Mouse (Mus musculus) thymus, postnatal 36 days (tissue): Measurements from ENCODE around the gene Rnf224.

Experiments used
- DNase-seq, 2 experiments: peaks; one replicate each; pipeline ENCODE4 v3.0.0; 2022; ENCODE audit warnings: mixed read lengths in 2 of 2

Gene Rnf224

GRCm38 (mm10) chr2:25255284-25255779 lies 18.7 kb upstream of the Rnf224 start, which contains the start of gene Tmem203:
Gene Tmem203, plus strand, starts transcription at chr2:25255439.
- peak; percentile 82 for DNase-seq

GRCm38 (mm10) chr2:25252331-25252730 lies 15.7 kb upstream of the Rnf224 start:
- DNase-seq: peak; percentile 28 to 30

DNA sequence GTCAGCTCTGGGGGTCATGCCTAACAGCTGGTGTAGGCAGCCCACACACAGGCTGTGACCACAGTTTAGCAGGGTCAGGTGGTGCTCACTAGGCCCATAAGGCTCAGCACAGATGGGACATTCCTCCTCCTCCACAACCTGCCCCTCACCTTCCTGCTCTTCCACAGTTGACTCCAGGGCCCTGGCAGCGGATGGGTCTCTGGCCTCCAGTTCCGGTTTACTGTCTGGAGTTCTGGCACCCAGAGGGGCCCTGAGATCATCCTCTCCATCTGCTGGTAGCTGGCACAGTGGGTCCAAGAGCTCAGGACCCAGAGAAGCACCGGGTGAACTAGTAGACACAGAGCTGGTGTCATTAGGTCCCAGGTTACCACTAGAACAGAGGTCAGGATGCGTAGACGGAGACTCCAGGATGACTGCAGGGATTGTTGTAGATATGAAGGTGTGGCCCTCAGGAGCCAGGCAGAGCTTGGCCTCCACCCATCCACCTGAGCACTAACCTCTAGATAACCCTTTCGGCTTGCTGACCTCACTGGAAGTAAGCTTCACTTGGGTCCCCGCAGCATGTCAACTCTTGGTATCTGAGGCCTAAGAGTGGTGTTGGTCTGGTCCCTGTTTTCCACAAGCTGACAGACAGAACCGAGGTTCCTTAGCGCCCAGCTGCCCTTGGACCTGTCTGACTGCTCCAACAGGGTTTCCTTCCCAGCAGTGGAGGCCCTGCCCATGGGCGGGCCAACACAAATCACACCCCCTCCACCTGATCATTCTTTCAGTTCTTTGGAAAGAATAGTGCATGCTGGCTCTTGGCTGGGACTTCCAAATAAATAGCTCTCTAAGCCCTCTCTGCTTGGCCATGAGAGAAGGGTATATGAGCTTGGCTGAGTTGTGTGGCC lies 9.8 kb upstream of the Rnf224 start, which contains the start of gene AL732309.1:
TSS of gene AL732309.1 (minus strand) at position 681 of the 890 bp plus-strand sequence.
- no peak for DNase-seq

GRCm38 (mm10) chr2:25244144-25244543 lies 7.6 kb upstream of the Rnf224 start:
- DNase-seq: no peak

DNA sequence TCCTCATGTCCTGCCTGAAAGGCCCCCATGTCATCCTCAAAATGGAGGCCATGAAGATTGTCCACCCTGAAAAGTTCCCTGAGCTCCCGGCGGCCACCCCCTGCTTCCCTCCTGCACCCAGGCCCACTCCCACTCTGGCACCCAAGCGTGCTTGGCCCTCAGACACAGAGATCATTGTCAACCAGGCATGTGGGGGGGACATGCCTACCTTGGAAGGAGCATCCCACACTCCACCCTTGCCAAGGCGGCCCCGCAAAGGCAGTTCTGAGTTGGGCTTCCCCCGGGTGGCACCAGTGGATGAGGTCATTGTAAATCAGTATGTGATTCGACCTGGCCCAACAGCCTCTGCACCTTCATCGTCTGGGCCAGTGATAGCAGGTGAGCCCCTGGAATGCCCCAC lies 6.8 kb upstream of the Rnf224 start:
- no peak for DNase-seq

DNA sequence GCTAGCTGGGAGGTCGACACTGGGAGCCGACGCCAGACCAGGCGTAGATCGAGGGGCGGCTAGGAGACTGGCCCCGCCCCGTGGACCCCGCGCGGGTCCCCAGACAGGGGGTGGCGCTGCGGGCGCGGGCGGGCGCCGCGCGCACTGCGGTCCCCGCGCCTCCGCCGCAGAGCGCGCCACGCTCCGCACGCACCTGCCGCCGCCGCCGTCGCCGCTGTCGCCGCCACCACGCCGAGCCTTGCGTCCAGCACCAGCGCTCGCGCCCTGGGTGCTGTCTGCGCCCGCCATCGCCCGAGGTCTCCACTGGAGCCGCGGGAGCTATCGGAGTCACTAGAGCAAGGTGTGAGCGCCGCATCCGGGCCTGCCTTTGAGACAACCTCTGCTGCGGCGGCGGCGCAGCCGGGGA lies 5.5 kb upstream of the Rnf224 start, which contains the start of the genes Rnf208 and Cysrt1:
TSS of gene Rnf208 (plus strand) at position 155 of the 406 bp plus-strand sequence.
TSS of gene Cysrt1 (minus strand) at position 352 of the 406 bp plus-strand sequence.
- DNase-seq: peak; percentile 13 to 39

- DNase-seq: no peak
Observed at GRCm38 (mm10) chr2:25241438-25241775, 4.8 kb upstream of the Rnf224 start.

- DNase-seq: peak; percentile 33 to 50
Observed at GRCm38 (mm10) chr2:25240723-25241437, 4.3 kb upstream of the Rnf224 start.

- no peak for DNase-seq
Observed at GRCm38 (mm10) chr2:25240310-25240709, 3.7 kb upstream of the Rnf224 start.

DNA sequence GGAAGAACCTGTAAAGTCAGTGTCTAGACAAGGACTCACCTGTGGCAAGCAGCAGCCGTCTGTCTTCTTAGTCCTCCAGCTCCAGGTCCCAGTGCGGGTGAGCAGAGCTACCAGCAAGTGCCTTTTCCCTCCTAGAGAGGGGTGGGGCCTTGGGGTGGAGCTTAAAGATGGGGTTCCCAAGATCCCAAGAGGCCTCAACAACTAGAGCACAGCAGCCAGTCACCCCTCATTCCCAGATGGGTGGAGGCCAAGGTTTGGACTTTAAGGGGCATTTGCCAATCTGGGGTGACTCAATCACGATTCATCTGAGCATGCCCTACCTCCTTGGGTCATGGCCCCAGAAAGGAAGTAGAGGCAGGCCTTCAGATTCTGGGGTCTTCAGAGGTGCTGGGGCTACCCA lies 3.2 kb upstream of the Rnf224 start:
- no peak for DNase-seq

- no peak for DNase-seq
Observed at GRCm38 (mm10) chr2:25238106-25238505, 1.5 kb upstream of the Rnf224 start.

GRCm38 (mm10) chr2:25237522-25237921 lies 935 bp upstream of the Rnf224 start:
- no peak for DNase-seq

GRCm38 (mm10) chr2:25234551-25235220 lies 1.9 kb downstream of the Rnf224 start:
- DNase-seq: no peak

DNA sequence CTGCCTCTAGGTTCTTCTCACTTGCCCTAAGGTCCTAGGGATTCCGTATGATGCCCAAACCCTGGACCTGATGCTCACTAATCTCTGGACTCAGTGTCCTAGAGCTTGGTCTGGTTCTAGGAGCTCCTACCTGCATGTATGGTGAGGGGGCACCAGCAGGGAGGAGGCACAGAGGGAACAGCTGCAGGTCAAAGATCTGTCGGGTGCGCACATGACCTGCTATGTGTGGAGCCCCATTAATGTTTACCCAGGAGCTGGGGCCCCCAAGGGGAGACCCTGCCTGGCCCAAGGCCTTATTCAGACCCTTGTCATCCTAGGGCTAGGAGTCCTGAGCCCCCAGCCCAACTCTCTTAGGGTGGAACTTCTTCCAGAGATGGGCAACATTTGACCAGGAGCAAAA lies 2.5 kb downstream of the Rnf224 start, which contains the start of gene Slc34a3:
TSS of gene Slc34a3 (minus strand) at position 315 of the 400 bp plus-strand sequence.
- no peak for DNase-seq

GRCm38 (mm10) chr2:25233421-25233820 lies 3.2 kb downstream of the Rnf224 start:
- no peak for DNase-seq

DNA sequence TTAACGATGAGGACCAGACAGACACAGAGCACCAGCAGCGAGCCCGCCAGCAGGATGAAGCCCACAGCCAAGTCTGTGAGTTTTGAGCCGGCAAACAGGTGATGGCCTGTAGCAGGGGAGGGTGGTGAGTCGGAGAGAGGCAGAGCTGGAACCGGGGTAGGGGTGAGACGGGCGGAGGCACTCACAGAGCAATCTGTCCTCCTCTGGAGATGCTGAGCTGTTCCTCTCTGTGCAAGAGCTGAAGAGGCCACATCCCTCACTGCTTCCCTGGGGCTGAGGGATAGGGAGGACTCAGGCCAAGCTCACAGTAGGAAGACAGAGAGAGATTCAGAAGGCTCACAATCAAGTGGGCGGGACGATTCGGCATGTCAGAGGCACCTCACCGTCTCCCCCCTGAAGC lies 5.5 kb downstream of the Rnf224 start:
- DNase-seq: no peak

- DNase-seq: no peak
Observed at GRCm38 (mm10) chr2:25230581-25230980, 6.0 kb downstream of the Rnf224 start.

DNA sequence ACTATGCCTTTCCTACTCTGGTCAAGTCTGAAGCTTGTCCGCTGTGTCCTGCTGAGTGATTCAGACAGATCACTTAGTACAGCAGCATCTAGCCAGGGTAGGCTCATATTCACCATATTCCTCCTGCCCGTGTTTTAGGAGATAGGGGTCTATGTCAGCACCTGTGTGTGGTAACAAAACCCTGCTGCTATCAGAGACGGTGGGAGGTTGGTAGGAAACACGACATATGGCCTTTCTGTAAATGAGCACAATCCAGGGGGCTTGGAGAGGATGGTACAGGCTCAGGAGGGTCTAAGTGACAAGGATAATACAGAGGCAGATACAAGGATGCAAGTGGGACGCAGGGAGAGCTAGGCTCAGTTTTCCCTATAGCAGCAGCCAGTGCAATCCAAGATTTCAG lies 7.0 kb downstream of the Rnf224 start:
- DNase-seq: no peak

DNA sequence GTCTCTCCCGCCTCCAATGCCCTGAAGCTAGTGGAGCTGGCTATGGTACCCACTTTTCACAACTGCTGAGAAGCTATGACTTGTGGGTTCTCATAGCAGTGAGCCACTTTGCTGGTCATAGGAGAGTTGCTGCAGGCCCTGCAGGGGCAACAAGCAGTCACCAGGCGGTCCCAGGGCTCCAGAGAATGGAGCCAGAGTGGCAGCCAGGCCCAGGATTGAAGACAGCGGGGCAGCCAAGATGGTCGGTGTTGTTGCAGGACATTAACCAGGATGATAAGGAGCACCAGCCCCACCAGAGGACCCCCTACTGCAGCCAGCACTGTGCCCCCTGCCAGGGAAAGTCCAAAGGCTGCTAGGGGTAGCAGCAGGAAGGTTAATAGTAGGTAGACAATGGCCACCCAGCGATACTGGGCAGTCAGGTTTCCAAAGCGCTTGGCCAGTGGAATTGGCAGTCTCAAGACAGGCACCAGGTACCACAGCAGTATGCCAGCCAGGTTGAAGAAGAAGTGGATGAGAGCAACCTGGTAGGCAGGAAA lies 7.5 kb downstream of the Rnf224 start:
- peak in 1 of 2 experiments; percentile 21 for DNase-seq

DNA sequence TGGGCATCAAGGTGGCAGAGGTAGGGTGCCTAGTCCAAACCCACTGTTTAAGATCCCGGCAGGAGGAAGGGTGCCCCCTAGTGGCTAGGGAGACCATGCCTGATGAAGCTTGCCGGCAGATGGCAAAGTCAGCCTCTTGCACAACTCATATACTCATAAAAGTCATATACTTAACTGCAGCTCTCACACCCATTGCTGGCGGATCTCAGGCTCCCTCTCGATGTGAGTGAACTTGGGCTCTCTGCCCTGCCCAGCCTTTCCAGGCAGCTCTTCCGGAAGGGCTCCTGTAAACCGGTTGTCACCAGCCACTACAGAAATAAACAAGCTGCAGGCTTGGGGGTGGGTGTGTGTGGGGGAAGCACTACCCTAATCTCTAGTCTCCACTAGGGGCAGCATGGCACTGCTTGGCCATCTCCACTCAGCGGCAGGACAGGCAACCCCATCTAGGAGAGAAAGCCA lies 8.1 kb downstream of the Rnf224 start:
- DNase-seq: peak; percentile 83 to 85

- no peak for DNase-seq
Observed at GRCm38 (mm10) chr2:25227406-25227805, 9.2 kb downstream of the Rnf224 start.

DNA sequence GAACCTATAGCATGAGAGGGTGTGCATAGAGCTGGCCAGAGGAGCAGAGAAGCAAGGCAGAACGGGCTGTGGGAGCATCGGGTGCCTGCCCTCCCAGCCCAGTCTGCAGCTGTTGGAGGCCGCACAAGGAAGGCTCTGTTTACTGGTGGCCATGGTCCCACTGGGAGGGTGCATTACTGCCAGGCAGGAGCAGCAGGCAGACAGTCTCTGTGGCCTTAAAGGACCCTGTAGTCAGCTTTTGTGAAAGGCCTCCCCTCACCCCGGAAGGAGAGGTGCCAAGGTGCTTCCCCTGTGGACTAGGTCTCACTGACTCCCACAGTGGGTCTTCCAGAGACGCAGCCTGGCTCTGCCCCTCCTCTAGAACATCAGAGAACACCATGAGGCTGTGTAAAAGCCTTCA lies 9.7 kb downstream of the Rnf224 start:
- DNase-seq: no peak
